In genomic region chr6:86441571-86441970, GRCm38 (mm10) we compare ENCODE assay signal across 35 mouse cellular contexts. TPM values are rescaled to one million over a fixed set of nuclear protein-coding genes. Genes with fewer than 3 reads are reported as not detected.
"Had no signal": no experiment of that assay in that cellular context is flagged by ENCODE, and none has a peak within 500 bp of the region (broad histone marks: within the 10 kb centered on the region; RNA-seq: fewer than 3 reads in every experiment).

No protein-coding gene starts in this region.

- H3K4me3 ChIP-seq: gastrocnemius, adult 2 months; heart, adult 2 months; heart, embryonic 13.5 days; heart, embryonic 15.5 days; hindbrain, embryonic 10.5 days; hindbrain, embryonic 12.5 days; intestine, embryonic 15.5 days; left cerebral cortex, adult 2 months; limb, embryonic 10.5 days; limb, embryonic 12.5 days; liver, embryonic 13.5 days; liver, embryonic 15.5 days had no signal

- H3K27ac ChIP-seq: gastrocnemius, adult 2 months; heart, adult 2 months; heart, embryonic 13.5 days; heart, embryonic 15.5 days; hindbrain, embryonic 10.5 days; hindbrain, embryonic 12.5 days; hindbrain, embryonic 14.5 days; intestine, embryonic 15.5 days; left cerebral cortex, adult 2 months; limb, embryonic 10.5 days; limb, embryonic 12.5 days; liver, embryonic 13.5 days; liver, embryonic 15.5 days had no signal

- H3K27me3 ChIP-seq: heart, embryonic 13.5 days; heart, embryonic 15.5 days; hindbrain, embryonic 12.5 days; intestine, embryonic 15.5 days; limb, embryonic 12.5 days; liver, embryonic 13.5 days; liver, embryonic 15.5 days had no signal

- DNase-seq: gastrocnemius, adult 2 months; gastrocnemius, postnatal 10 days; gastrocnemius, postnatal 25 days; heart, adult 2 months; heart, postnatal 14 days; heart, postnatal 4 days; kidney, adult 18-20 months; kidney, adult 8-10 months; kidney, postnatal 10 days; kidney, postnatal 25 days; kidney, postnatal 4 days; liver; liver, embryonic 13.5 days; liver, postnatal 0 days had no signal

- H3K9me3 ChIP-seq: heart, embryonic 13.5 days; heart, embryonic 15.5 days; hindbrain, embryonic 10.5 days; hindbrain, embryonic 12.5 days; intestine, embryonic 15.5 days; limb, embryonic 10.5 days; limb, embryonic 12.5 days; liver, embryonic 13.5 days; liver, embryonic 15.5 days had no signal

RNA-seq across cellular contexts. Expression of gene Gm44790, which starts 15.1 kb away (rescaled TPM):
- total RNA-seq: gastrocnemius, postnatal 10 days; gastrocnemius, postnatal 25 days; gastrocnemius, postnatal 4 days; granulocyte monocyte progenitor cell, adult 5-6 weeks; heart, adult 2 months; heart, postnatal 14 days; heart, postnatal 4 days; layer of hippocampus, postnatal 10 days; left cerebral cortex, adult 2 months; left cerebral cortex, postnatal 36 days had no signal
- polyA plus RNA-seq: heart, adult 2 months; heart, embryonic 13.5 days; heart, embryonic 15.5 days; heart, postnatal 0 days; hindbrain, embryonic 10.5 days; hindbrain, embryonic 12.5 days; hindbrain, embryonic 14.5 days; hindbrain, embryonic 16.5 days; inflammation-experienced regulatory T-cells, adult 6 months; intestine, embryonic 15.5 days; intestine, postnatal 0 days; kidney, embryonic 14.5 days; kidney, embryonic 16.5 days; limb, embryonic 10.5 days; limb, embryonic 12.5 days; liver, embryonic 11.5 days; liver, embryonic 13.5 days; liver, embryonic 15.5 days; liver, postnatal 0 days had no signal
